Mouse (Mus musculus) skeletal muscle tissue, postnatal 0 days (tissue): ENCODE results near the gene Prrt2. TPM values are rescaled to one million over a fixed set of nuclear protein-coding genes. Genes with fewer than 3 reads are reported as not detected.

Source experiments
- microRNA-seq, 2 experiments: library from miRNA; unstranded; fragments of <30 nt; microRNA quantifications; one replicate each; pipeline ENCODE4; 2016
- polyA plus RNA-seq: library from polyadenylated mRNA; unstranded; fragments of >200 nt; fragmentation: Nextera tagmentation; extraction: Ambion mirVana; gene quantifications from 2 replicates; pipeline ENCODE4 v1.2.1, GENCODE M21; 2015

The Prrt2 gene
- polyA plus RNA-seq: 3.0 and 4.0 TPM in 2 replicates

DNA sequence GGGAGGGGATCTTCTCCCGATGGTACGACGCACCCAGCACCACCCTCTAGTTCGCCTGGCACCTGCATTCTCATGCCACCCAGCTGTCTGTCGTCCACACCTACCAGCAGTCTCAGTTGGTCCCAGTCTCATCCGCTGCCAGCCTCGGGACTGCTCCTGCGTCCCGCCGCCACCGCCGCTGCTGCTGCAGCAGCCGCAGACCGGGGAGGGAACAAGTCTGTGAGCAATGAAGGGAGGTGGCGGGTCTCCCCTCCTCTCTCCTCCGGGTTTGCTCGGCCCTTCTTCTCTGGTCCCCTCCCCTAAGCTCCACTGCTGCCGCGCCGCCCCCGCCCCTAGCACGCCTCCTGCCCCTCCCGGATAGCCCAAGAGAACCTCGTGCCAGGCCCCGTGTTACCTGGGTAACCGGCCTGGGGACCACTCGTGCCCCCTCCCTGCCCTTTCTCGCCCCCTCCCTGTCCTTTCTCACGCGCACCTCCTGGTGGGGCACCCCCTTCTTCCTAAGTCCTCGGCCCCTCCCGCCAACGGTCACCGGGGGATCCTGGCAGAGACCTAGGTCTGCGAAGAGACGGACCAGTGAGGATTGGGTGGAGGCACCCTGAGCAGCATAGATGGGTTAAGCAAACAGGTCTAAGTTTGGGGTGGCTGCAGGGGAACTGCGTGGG, at the start of gene Prrt2, which contains the start of gene Gm42742:
Gene Prrt2, minus strand, starts transcription at position 311 of the 662 bp plus-strand sequence.
Gene Gm42742, minus strand, starts transcription at position 197 of the 662 bp plus-strand sequence.

DNA sequence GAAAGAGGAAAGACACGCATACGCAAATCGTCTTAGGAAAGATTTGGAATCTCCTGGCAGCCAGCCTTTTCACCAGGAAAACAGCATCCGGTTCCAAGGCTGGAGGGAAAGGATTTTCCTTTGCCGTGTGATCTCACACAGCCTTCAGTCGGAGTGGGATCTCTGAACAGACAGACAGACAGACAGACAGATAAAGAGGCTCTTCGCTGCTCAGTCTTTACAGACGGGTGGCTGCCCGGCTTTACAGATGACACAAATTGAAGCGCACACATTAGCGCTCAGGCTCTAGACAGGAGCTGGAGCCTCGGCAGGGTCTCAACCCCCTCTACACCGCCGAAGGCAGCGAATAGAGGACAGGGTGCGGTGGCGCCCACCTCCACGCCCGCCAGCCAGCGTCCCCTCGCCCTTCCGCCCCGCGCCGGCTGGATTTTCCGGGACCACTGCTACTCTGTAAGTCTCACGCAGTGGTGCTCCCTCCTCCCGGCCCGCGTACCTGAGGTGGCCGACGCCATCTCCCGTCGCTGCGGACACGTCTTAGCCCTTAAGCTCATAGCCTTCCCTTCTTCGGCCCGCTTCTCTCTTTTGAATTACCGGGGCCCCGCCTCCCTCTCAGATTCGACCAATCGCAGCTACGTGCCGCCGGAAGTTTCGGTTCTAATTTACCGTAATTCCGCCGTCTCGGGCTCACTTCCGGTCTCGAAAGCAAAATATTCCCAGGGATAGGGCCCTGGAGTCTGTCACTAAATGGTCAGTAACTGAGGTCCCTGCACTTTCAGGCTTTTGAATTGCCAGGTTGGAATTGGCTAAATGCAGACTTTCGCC, 21.1 kb upstream of the Prrt2 start, which contains the start of gene Kif22:
Gene Kif22, minus strand, starts transcription at position 621 of the 822 bp plus-strand sequence.

DNA sequence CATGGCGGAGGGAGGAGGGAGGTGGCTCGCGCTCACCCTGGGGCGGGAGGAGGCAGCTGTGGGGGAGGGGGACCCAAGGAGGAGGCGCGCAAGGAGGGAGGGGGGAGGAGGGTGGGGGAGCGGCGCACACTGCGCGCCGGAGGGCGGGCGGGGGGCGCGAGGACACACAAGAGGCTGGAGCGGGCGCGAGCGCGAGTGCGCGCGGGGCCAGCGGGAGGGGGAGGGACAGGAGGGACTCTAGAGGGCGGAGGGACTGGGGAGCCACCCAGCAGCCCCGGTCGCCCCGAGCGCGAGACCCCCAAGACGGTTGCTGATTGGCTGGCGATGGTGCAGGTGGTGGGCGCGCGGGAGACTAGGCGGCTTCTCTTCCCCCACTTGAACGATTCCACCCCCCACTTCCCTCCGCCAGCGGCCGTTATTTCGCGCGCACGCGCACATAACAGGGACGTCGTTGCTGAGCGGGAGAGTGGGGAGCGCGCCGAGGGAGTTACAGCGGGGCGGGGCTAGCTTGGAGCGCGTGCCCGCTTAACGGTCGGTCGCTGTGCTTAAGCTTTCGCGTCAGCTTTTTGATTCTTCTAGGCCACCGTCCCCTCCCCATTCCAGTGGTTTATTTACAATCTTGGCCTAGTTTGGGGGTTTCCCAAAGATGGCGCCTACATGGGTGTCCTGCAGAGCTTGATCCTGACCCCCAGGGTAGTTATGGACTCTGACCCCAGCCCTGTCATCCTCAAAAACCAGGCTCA, 6.1 kb upstream of the Prrt2 start, which contains the start of gene Maz:
Gene Maz, minus strand, starts transcription at position 54 of the 743 bp plus-strand sequence.

DNA sequence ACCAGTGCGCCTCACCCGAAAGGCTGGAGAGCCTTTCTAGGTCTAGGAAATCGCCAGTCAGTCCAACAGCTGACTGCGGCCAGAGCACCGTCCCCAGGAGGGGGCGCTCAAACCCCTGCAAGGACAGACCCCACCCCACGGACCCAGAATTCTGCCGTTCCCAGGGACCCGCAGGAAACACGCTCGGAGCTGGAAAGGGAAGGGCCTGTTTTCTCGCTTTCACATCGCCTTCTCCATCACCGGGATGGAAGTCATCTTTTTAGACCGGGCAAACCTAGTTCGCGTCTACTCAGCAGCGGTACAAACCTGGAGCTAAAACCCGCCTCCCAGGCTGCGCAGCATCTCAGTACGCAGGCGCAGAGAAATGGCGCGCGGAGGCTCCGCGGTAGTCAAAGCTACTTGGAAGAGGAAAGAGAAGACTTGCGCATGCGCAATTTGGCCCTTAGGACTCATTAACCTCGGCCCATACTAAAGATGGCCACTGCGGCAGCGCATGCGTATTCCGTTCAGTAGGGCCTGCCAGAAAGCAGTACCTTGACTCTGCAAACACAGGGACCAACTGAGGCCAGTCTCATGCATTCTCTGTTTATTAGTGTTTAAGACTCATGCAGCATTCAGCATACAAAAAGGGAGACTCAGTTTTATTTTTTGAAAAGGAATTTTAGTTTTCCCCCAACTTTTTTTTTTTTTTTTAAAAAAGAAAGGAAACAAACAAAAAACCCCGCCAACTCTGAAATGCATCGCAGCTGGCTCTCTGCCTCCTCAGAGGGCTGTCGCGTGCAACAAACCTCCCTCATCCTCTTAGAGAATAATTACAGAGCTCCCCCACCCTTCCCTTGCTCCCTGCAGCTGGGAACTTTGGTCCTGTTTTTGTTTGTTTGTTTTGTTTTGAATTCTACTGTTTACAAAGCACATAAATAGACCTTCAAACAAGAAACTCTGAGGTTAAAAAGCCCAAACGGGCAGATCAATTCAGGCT, 3.8 kb downstream of the Prrt2 start, which contains the start of gene Pagr1a:
Gene Pagr1a, minus strand, starts transcription at position 382 of the 979 bp plus-strand sequence.

DNA sequence TGATC, 4.7 kb downstream of the Prrt2 start, which contains the start of gene Pagr1b:
Gene Pagr1b, minus strand, starts transcription at position 4 of the 5 bp plus-strand sequence.

DNA sequence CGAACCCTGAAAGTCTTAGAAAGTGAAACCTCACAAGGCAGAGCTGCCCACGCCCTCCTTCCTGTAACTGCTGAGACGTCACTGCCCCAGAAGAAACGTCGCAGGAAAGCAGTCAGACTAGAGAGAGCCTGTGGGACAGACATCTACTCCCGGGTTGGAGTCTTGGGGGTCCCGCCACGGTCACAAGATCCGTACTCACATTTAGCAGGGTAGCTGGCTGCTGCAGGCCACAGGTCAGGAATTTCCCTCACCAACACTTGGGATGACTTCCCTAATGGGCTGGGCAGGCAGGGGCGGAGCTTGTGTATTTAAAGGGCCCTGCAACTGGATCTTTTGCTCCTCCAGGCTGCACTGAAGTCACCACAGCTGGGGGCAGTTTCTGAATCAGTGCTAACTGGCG, 6.7 kb downstream of the Prrt2 start, which contains the start of gene Mvp:
Gene Mvp, minus strand, starts transcription at position 302 of the 400 bp plus-strand sequence.

DNA sequence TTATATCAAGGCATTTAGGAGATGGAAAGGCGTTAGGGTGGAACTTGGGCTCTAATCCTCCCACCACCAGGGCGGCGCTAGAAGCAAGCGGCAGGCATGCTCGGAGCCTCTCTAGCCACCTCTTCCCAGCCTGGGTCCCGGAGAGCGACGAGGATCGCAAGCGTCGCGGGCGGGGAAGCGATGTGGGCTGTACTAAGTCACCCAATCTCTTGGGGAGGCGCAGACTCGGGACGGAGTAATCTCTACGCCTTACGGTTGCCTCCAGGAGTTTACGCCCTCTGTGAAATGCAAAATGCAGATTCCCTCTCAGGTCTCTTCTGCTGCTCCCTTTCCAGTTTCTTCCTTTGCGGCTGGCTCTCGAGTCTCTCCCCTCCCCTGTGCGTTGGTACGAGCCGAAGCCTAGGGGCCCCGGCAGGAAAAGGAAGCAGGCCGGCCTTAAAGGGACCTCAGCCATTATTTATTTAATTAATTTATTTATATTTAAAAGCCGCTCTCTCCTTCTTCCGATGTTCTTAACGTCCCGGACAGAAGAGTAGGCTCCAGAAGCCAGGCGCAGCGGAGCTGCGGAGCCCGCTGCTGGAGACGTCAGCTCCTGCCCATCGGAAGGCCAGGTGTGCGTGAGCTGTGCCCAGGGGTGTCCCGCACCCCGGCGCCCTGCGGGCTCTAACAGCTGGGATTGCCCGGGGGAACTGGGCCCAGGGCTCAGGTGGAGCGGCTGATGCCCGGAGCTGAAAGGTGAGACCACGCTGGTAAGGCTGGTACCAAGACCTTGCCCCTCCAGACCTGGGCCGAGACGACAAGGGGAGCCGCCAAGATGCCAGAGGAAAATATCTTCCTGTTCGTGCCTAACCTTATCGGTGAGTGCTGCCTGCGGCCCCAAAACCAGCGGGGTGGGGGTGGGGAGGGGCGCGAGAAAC, 44.8 kb downstream of the Prrt2 start, which contains the start of gene Cdiptos:
Gene Cdiptos, minus strand, starts transcription at position 149 of the 917 bp plus-strand sequence.

DNA sequence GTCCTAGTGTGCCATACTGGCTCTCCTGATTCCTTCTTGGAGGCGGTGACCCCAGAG, 45.3 kb downstream of the Prrt2 start, which contains the start of gene Cdipt:
Gene Cdipt, plus strand, starts transcription at position 22 of the 57 bp plus-strand sequence.

Small RNA genes lying within 50 kb of the gene (microRNA-seq; reads per million reads assigned to microRNA genes)
- 0 reads per million in 2 experiments for gene Gm44343

Other genes with a start within 250 kb of the Prrt2 start
- 155 and 192 TPM in 2 replicates for gene Ypel3, start 244.3 kb downstream of the Prrt2 start, polyA plus RNA-seq
- 0.15 and 0.27 TPM in 2 replicates for gene Tbx6, start 239.7 kb downstream of the Prrt2 start, polyA plus RNA-seq
- 94.5 and 113 TPM in 2 replicates for gene Ppp4c, start 228.7 kb downstream of the Prrt2 start, polyA plus RNA-seq
- gene Fam57b, start 223.5 kb downstream of the Prrt2 start, polyA plus RNA-seq: 1.6 and 1.8 TPM in 2 replicates
- gene 4930451I11Rik, start 189.6 kb downstream of the Prrt2 start, polyA plus RNA-seq: not detected in 2 replicates
- gene Doc2a, start 173.8 kb downstream of the Prrt2 start, polyA plus RNA-seq: 0.24 and 0.37 TPM in 2 replicates
- gene Hirip3, start 159.2 kb downstream of the Prrt2 start, polyA plus RNA-seq: 10.0 TPM in 2 replicates
- gene Ino80e, start 158.8 kb downstream of the Prrt2 start, polyA plus RNA-seq: 28.3 and 39.2 TPM in 2 replicates
- gene Taok2, start 136.5 kb downstream of the Prrt2 start, polyA plus RNA-seq: 17.4 and 18.3 TPM in 2 replicates
- 22.8 and 29.8 TPM in 2 replicates for gene Tmem219, start 98.3 kb downstream of the Prrt2 start, polyA plus RNA-seq
- gene Kctd13, start 92.3 kb downstream of the Prrt2 start, polyA plus RNA-seq: 6.0 and 7.1 TPM in 2 replicates
- not detected in 2 replicates for gene Asphd1, start 71.6 kb downstream of the Prrt2 start, polyA plus RNA-seq
- 0.65 and 0.96 TPM in 2 replicates for gene Sez6l2, start 70.6 kb downstream of the Prrt2 start, polyA plus RNA-seq
- 45.2 and 57.4 TPM in 2 replicates for gene Cdipt, start 45.3 kb downstream of the Prrt2 start, polyA plus RNA-seq
- gene Cdiptos, start 45.1 kb downstream of the Prrt2 start, polyA plus RNA-seq: 1.2 and 1.6 TPM in 2 replicates
- 13.8 and 18.8 TPM in 2 replicates for gene Mvp, start 6.6 kb downstream of the Prrt2 start, polyA plus RNA-seq
- not detected in 2 replicates for gene Pagr1b, start 4.7 kb downstream of the Prrt2 start, polyA plus RNA-seq
- 37.2 and 37.9 TPM in 2 replicates for gene Pagr1a, start 3.9 kb downstream of the Prrt2 start, polyA plus RNA-seq
- 9.2 and 17.4 TPM in 2 replicates for gene Gm42742, start 114 bp downstream of the Prrt2 start, polyA plus RNA-seq
- 21.3 and 26.0 TPM in 2 replicates for gene Maz, start 5.8 kb upstream of the Prrt2 start, polyA plus RNA-seq
- 20.9 and 23.2 TPM in 2 replicates for gene Kif22, start 21.3 kb upstream of the Prrt2 start, polyA plus RNA-seq
- gene Zg16, start 66.1 kb upstream of the Prrt2 start, polyA plus RNA-seq: not detected in 2 replicates
- gene AI467606, start 70.1 kb upstream of the Prrt2 start, polyA plus RNA-seq: 2.4 and 2.7 TPM in 2 replicates
- 5.4 and 5.8 TPM in 2 replicates for gene Qprt, start 101.0 kb upstream of the Prrt2 start, polyA plus RNA-seq
- gene Spn, start 116.6 kb upstream of the Prrt2 start, polyA plus RNA-seq: 0.22 and 0.63 TPM in 2 replicates
- 22.0 and 23.9 TPM in 2 replicates for gene Cd2bp2, start 174.8 kb upstream of the Prrt2 start, polyA plus RNA-seq
- 17.3 and 19.1 TPM in 2 replicates for gene Tbc1d10b, start 187.3 kb upstream of the Prrt2 start, polyA plus RNA-seq
- gene Mylpf, start 187.7 kb upstream of the Prrt2 start, polyA plus RNA-seq: 16,282 and 17,335 TPM in 2 replicates
- 8.7 and 9.9 TPM in 2 replicates for gene Zfp553, start 211.8 kb upstream of the Prrt2 start, polyA plus RNA-seq
- gene Sept1, start 211.9 kb upstream of the Prrt2 start, polyA plus RNA-seq: 8.5 and 9.1 TPM in 2 replicates
- gene Zfp771, start 223.1 kb upstream of the Prrt2 start, polyA plus RNA-seq: 31.2 and 37.1 TPM in 2 replicates
- 56.2 and 58.8 TPM in 2 replicates for gene Dctpp1, start 239.5 kb upstream of the Prrt2 start, polyA plus RNA-seq